Mouse (Mus musculus) heart, embryonic 10.5 days (tissue): ENCODE measurements around the gene Zfp775. TPM values are rescaled to one million over a fixed set of nuclear protein-coding genes. Genes with fewer than 3 reads are reported as not detected.

Experiments used
- polyA plus RNA-seq: library from polyadenylated mRNA; unstranded; fragments of >200 nt; fragmentation: Nextera tagmentation; extraction: Ambion mirVana; gene quantifications from 2 replicates; pipeline ENCODE4 v1.2.1, GENCODE M21; 2016

Zfp775 gene
- polyA plus RNA-seq, 1 experiment from 2014 or later = 7.7 TPM

Other genes with a start within 250 kb of the Zfp775 start
- gene Krba1, start 206.5 kb upstream of the Zfp775 start, polyA plus RNA-seq = 17.5 and 25.6 TPM in 2 replicates
- gene Zfp467, start 156.2 kb upstream of the Zfp775 start, polyA plus RNA-seq = 13.4 and 13.9 TPM in 2 replicates
- gene Sspo, start 153.8 kb upstream of the Zfp775 start, polyA plus RNA-seq = 0.15 and 0.64 TPM in 2 replicates
- 21.1 and 26.6 TPM in 2 replicates for gene Atp6v0e2, start 64.4 kb upstream of the Zfp775 start, polyA plus RNA-seq
- 9.5 and 12.9 TPM in 2 replicates for gene Lrrc61, start 47.3 kb upstream of the Zfp775 start, polyA plus RNA-seq
- 10.5 and 18.2 TPM in 2 replicates for gene Rarres2, start 29.3 kb upstream of the Zfp775 start, polyA plus RNA-seq
- not detected in 2 replicates for gene Gm45021, start 12.5 kb upstream of the Zfp775 start, polyA plus RNA-seq
- 31.9 and 33.2 TPM in 2 replicates for gene Repin1, start 8.2 kb upstream of the Zfp775 start, polyA plus RNA-seq
- gene Gm44965, start 8.1 kb upstream of the Zfp775 start, polyA plus RNA-seq = 0.49 TPM in 1 of 2 replicates, not detected in the other
- gene AI854703, start 24.7 kb downstream of the Zfp775 start, polyA plus RNA-seq = 0.90 and 1.6 TPM in 2 replicates
- gene Gimap8, start 45.2 kb downstream of the Zfp775 start, polyA plus RNA-seq = 0.70 and 0.87 TPM in 2 replicates
- gene Gimap9, start 74.1 kb downstream of the Zfp775 start, polyA plus RNA-seq = 7.4 and 8.7 TPM in 2 replicates
- 6.4 and 10.6 TPM in 2 replicates for gene Gimap4, start 82.5 kb downstream of the Zfp775 start, polyA plus RNA-seq
- 21.3 and 26.0 TPM in 2 replicates for gene Gimap6, start 106.2 kb downstream of the Zfp775 start, polyA plus RNA-seq
- 1.9 and 2.5 TPM in 2 replicates for gene Gm28053, start 116.5 kb downstream of the Zfp775 start, polyA plus RNA-seq
- not detected in 2 replicates for gene Gimap7, start 116.6 kb downstream of the Zfp775 start, polyA plus RNA-seq
- 14.6 and 19.0 TPM in 2 replicates for gene Gimap1, start 137.0 kb downstream of the Zfp775 start, polyA plus RNA-seq
- 2.7 and 4.0 TPM in 2 replicates for gene Gimap5, start 144.1 kb downstream of the Zfp775 start, polyA plus RNA-seq
- 0.11 TPM in 1 of 2 replicates, not detected in the other for gene Gimap3, start 168.8 kb downstream of the Zfp775 start, polyA plus RNA-seq
- gene Tmem176a, start 238.9 kb downstream of the Zfp775 start, polyA plus RNA-seq = 65.3 and 84.3 TPM in 2 replicates
- gene Tmem176b, start 239.4 kb downstream of the Zfp775 start, polyA plus RNA-seq = 150 and 178 TPM in 2 replicates